Mouse (Mus musculus): ENCODE data around the gene Slc18a3. TPM values are rescaled to one million over a fixed set of nuclear protein-coding genes. Genes with fewer than 3 reads are reported as not detected.

Slc18a3 gene
- polyA plus RNA-seq (2015; fragmentation: Nextera tagmentation; extraction: Ambion mirVana), result 0.14 TPM in 1 of 2 replicates, not detected in the other

DNA sequence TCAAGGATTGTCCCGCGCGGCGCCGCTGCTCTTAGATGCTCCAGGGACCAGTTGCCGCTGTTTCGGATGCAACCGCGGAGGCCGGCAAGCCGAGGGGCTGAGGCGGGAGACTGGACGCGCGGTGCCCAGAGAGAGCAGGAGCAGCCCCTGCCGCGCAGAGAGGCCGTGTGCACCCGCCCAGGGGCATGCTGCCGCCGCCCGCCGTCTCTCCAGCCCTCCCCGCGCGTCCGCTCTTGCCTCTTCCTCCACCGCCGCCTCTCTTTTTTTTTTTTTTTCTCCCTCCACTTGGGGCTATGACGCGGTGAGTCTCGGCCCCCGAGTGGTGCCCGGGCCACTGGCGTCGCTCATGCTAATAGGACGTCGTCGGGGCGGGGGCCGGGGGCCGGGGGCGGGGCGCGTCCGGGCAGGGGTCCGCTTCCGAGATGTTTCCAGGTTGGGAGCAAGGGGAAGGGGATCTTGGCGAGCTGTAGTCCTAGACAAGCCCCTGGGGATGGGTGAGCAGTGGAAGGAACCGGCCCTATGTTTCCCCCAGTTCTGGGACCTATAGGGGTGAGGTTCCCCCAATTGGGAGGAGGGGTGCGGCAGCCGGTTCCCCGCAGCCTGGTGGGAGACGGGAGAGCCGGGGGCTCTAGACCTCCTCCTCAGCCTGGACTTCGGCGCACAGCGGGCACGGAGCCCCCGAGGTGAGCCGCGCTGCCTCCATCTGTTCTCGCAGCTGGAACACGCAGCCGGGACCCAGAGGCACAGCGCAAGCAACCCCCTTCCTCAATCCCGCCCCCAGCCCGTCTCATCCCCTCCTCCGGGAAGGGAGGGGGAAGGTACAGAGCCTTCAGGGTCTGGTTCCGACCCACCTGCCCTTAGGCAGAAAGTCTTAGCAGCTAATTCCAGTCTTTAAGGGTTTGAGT is at the start of gene Slc18a3:
Slc18a3 (minus strand) TSS at position 250 of the 905 bp plus-strand sequence.
- ATAC-seq (ENCODE audit: insufficient number of reproducible peaks, low FRiP score, low TSS enrichment, low read depth), result no peak
- H3K27me3 ChIP-seq, result peaks cover 93% of the 10 kb centered on the region
- no peaks in the 10 kb centered on the region for H3K36me3 ChIP-seq
- no peak within 1 kb of the TSS for H3K27ac ChIP-seq
- H3K4me2 ChIP-seq, result peak within 1 kb of the TSS; percentile 73
- H3K9me3 ChIP-seq, result no peaks in the 10 kb centered on the region
- under 1% methylated on average over 64 of the region's 70 CpGs for WGBS
- peak within 1 kb of the TSS; percentile 36 for H3K4me3 ChIP-seq
- no peak within 1 kb of the TSS for H3K9ac ChIP-seq
- peaks cover 33% of the 10 kb centered on the region for H3K4me1 ChIP-seq

- ATAC-seq (ENCODE audit: insufficient number of reproducible peaks, low FRiP score, low TSS enrichment, low read depth), result peak; percentile 91
- H3K4me3 ChIP-seq, result peak within 1 kb of the TSS; percentile 67
- WGBS, result under 1% methylated on average over 61 of the region's 62 CpGs
These were observed 48.8 kb upstream of the Slc18a3 start, which contains the start of gene Ercc6 for GRCm38 (mm10) chr14:32513336-32514032. Gene Ercc6, plus strand, starts transcription at chr14:32513521.

DNA sequence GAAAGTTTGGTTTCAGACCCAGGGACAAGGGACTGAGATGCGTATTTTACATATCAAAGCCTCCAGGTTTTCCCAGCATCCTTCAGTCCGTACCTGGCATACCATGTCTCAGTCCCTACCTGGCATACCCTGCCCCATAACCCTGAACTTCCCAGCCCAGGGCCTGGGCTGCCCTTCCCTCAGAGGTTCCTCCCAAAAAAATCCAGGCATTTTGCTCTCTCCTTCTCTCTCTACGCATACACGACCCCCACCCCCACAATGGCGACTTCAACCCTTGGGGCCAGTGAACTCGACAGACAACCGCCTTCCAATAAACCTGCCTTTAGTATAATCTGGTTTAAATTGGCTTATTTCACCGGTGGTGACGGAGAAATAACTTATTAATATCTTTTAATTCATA is 48.3 kb upstream of the Slc18a3 start:
- H3K9me3 ChIP-seq, result no peaks in the 10 kb centered on the region
- H3K9ac ChIP-seq, result no peak overlapping the region
- peak overlapping the region; percentile 80 for H3K4me2 ChIP-seq
- H3K27ac ChIP-seq, result 0 out of 2 replicates have a peak overlapping the region, but pooled peaks have one; percentile 79
- H3K4me3 ChIP-seq, result peak overlapping the region; percentile 67
- peaks cover 14% of the 10 kb centered on the region for H3K36me3 ChIP-seq
- WGBS, result 37% methylated on average over 9 of the region's 9 CpGs
- H3K4me1 ChIP-seq, result peaks cover 18% of the 10 kb centered on the region
- no peak for ATAC-seq (ENCODE audit: insufficient number of reproducible peaks, low FRiP score, low TSS enrichment, low read depth)
- no peaks in the 10 kb centered on the region for H3K27me3 ChIP-seq

More at GRCm38 (mm10) chr14:32513336-32514032, 48.8 kb upstream of the Slc18a3 start, which contains the start of gene Ercc6:
- no peaks in the 10 kb centered on the region for H3K27me3 ChIP-seq
- H3K9ac ChIP-seq, result peak within 1 kb of the TSS; percentile 58
- peaks cover 17% of the 10 kb centered on the region for H3K36me3 ChIP-seq
- H3K9me3 ChIP-seq, result no peaks in the 10 kb centered on the region
- H3K4me1 ChIP-seq, result peaks cover 18% of the 10 kb centered on the region
- H3K27ac ChIP-seq, result peak within 1 kb of the TSS; percentile 79
- H3K4me2 ChIP-seq, result peak within 1 kb of the TSS; percentile 80

DNA sequence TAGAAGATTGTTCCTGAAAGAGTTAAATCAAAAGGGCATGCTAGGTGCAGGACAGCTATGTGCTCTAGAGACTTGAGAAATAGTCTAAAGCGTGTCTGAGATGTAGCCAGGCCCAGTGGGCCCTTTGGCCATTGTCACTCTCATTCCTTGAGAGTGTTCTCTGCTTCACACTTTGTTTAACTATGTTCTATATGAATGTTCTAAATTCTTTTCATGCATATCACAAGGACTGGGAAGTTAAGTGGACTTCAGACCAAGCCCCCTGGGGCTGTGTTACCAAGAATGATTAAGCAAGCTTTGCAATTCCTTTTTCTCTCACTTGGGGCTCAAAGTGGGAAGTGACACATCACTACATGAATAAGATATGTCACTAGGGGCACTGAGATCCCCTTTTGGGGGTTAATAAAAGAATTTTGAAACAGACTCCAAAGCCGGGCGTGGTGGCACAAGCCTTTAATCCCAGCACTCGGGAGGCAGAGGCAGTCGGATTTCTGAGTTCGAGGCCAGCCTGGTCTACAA is 44.9 kb upstream of the Slc18a3 start:
- Histone ChIP-seq H3K27me3 (no peaks in the 10 kb centered on the region), H3K4me3 (no peak overlapping the region), H3K4me2 (no peak overlapping the region), H3K9ac (no peak overlapping the region), H3K27ac (no peak overlapping the region), H3K36me3 (no peaks in the 10 kb centered on the region), H3K9me3 (no peaks in the 10 kb centered on the region), H3K4me1 (peaks cover 13% of the 10 kb centered on the region)
- 82% methylated on average over 6 of the region's 6 CpGs for WGBS
- ATAC-seq (ENCODE audit: insufficient number of reproducible peaks, low FRiP score, low TSS enrichment, low read depth), result no peak

DNA sequence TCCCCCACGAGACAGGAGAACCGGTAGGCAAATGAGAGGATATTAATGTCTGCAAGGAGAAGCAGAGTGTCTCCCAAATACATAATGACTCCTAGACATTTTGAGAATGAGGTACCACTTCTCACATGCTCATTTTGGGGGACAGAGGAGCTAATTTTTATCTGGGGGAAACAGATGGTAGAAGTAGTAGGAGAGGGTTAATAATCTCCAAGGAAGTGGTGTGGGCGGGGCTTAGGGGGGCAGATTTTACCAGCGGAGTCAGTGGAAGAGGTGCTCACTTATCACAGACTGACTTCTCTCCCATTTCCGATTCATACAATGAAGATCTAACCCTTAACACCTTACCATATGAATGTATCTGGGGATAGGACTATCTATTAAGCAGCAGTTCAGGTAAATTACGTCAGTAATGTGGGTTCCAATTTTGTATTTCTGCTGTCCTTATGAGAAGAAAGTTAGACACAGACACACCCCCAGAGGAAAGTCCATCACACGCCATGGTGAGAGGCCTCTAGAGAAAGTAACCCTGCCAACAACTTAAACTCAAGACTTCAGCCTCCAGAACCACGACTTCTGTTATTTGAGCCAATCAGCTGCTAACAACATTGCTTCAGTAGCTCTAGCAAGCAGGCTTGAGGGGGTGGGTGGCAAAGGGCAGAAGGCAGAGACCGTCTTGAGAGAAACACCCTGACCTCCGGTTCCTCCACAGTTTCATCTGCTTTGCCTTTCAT is 43.6 kb upstream of the Slc18a3 start:
- Histone ChIP-seq H3K27ac (no peak overlapping the region), H3K4me3 (no peak overlapping the region), H3K9ac (no peak overlapping the region), H3K27me3 (no peaks in the 10 kb centered on the region), H3K9me3 (no peaks in the 10 kb centered on the region), H3K4me1 (peaks cover 5% of the 10 kb centered on the region), H3K4me2 (no peak overlapping the region), H3K36me3 (no peaks in the 10 kb centered on the region)
- 60% methylated on average over 10 of the region's 10 CpGs for WGBS
- ATAC-seq (ENCODE audit: insufficient number of reproducible peaks, low FRiP score, low TSS enrichment, low read depth), result no peak

DNA sequence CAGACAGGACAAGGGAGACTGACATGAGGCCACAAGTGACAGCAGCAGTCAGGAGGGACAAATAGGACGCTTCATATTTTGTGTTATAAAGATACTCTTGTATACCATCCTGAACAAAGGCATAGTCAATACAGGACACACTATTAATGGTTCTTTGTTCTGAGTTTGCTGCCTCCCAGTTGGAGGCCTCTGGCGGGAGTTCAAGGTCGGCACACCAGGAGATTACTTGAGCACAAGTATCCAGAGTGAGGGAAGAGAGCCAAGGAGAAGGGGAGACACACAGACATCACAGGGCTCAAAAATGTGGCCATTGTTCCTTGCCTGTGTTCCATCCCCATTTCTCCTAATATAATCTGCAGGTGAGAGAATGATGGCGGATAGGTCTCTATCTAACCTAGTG is 42.6 kb upstream of the Slc18a3 start:
- no peaks in the 10 kb centered on the region for H3K36me3 ChIP-seq
- no peak for ATAC-seq (ENCODE audit: insufficient number of reproducible peaks, low FRiP score, low TSS enrichment, low read depth)
- 78% methylated on average over 4 of the region's 4 CpGs for WGBS

DNA sequence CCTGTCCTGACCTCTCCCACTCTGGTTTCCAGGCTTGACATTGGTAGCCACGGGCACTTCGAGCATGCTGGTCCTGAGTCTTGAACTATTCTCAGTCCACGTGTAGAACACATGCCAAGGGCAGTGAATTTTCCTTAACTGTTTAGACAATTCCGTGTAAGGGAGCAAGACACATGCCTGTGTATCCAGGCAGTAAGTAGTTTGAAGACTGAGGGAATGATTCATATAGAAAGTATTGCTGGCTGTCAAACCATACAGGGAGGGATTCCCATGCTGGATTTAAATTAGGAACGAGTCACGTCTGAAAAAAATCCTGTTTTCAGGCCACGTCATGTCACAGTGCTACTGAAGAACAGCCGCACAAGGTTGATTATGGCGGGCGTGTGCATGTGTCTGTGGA is 41.7 kb upstream of the Slc18a3 start:
- H3K36me3 ChIP-seq, result no peaks in the 10 kb centered on the region
- H3K27ac ChIP-seq, result no peak overlapping the region
- no peaks in the 10 kb centered on the region for H3K27me3 ChIP-seq
- H3K9me3 ChIP-seq, result no peaks in the 10 kb centered on the region
- ATAC-seq (ENCODE audit: insufficient number of reproducible peaks, low FRiP score, low TSS enrichment, low read depth), result no peak
- H3K4me1 ChIP-seq, result no peaks in the 10 kb centered on the region
- no peak overlapping the region for H3K4me2 ChIP-seq
- no peak overlapping the region for H3K4me3 ChIP-seq
- WGBS, result 76% methylated on average over 10 of the region's 10 CpGs
- no peak overlapping the region for H3K9ac ChIP-seq

More for the DNA sequence above, 42.6 kb upstream of the Slc18a3 start:
- Histone ChIP-seq H3K9ac (no peak overlapping the region), H3K4me3 (no peak overlapping the region), H3K27me3 (no peaks in the 10 kb centered on the region), H3K4me2 (no peak overlapping the region), H3K9me3 (no peaks in the 10 kb centered on the region), H3K4me1 (no peaks in the 10 kb centered on the region), H3K27ac (no peak overlapping the region)

DNA sequence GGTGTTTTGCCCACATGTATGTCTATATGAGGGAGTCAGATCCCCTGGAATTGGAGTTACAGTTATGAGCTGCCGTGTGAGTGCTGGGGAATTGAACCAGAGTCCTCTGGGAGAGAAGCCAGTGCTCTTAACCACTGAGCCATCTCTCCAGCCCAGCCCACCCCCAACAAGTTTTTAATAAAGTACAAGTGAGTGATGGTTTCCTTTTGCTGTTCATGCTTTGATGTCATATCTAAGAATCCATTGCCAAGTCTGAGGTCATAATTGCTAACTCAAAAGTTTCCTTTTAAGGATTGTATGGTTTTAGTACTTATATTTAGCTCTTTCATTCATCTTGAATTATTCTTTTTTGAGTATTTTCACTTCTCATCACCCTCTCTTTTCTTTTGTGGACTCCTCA is 39.2 kb upstream of the Slc18a3 start:
- Histone ChIP-seq H3K4me2 (no peak overlapping the region), H3K36me3 (no peaks in the 10 kb centered on the region), H3K27me3 (no peaks in the 10 kb centered on the region), H3K9ac (no peak overlapping the region), H3K9me3 (no peaks in the 10 kb centered on the region), H3K4me1 (no peaks in the 10 kb centered on the region), H3K4me3 (no peak overlapping the region), H3K27ac (no peak overlapping the region)
- WGBS, result 68% methylated on average over 1 of the region's 1 CpGs
- ATAC-seq (ENCODE audit: insufficient number of reproducible peaks, low FRiP score, low TSS enrichment, low read depth), result no peak

DNA sequence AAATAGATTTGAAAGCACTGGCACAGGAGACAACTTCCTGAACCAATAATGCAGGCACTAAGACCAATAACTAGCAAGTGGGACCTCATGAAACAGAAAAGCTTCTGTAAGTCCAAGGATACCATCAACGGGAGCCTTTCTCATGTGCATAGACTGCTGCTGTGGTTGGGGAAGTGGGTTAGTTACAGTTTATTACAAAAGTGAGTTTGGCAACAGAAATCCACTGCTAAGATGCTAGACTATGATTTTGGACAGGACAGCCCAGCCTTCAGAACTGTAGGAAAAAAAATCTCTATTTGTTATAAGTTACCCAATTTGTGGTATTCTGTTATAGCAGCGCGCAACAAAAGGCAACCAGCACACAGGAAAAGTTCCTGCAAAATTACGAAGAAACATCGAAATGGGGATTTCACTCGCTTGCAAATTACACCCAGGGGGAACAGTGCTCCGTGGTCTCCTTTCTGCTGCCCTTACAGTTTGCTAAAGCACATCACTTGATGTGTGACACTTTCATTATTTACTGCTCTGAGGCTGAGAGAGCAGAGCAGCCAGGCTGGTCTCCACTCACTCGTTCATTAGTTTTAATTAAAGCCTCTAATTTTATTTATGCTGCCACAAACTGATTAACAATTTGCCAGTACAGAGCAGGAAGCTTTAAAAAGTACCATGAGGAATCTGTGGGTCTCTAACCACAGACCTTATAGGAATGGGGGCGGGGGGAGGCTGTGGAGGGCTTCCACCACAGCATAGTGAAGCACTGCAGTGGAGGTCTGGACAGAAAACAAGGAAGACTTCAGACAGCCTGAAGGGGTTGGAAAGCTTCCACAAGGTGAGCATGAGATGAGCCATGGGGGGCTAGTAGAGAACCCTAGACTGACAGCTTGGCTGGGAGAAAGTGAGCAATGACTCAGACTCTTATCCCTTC is 38.4 kb upstream of the Slc18a3 start:
- Histone ChIP-seq H3K4me1 (no peaks in the 10 kb centered on the region), H3K9me3 (no peaks in the 10 kb centered on the region), H3K27ac (no peak overlapping the region), H3K36me3 (no peaks in the 10 kb centered on the region), H3K27me3 (no peaks in the 10 kb centered on the region), H3K4me3 (no peak overlapping the region), H3K9ac (no peak overlapping the region), H3K4me2 (no peak overlapping the region)
- 53% methylated on average over 9 of the region's 9 CpGs for WGBS
- no peak for ATAC-seq (ENCODE audit: insufficient number of reproducible peaks, low FRiP score, low TSS enrichment, low read depth)

- Histone ChIP-seq H3K9ac (no peak overlapping the region), H3K4me1 (no peaks in the 10 kb centered on the region), H3K4me2 (no peak overlapping the region), H3K4me3 (no peak overlapping the region), H3K27me3 (no peaks in the 10 kb centered on the region), H3K27ac (no peak overlapping the region), H3K9me3 (no peaks in the 10 kb centered on the region), H3K36me3 (no peaks in the 10 kb centered on the region)
- no peak for ATAC-seq (ENCODE audit: insufficient number of reproducible peaks, low FRiP score, low TSS enrichment, low read depth)
- WGBS, result 58% methylated on average over 2 of the region's 2 CpGs
These were observed 36.7 kb upstream of the Slc18a3 start for GRCm38 (mm10) chr14:32501303-32501702.

All from limb, embryonic 15.5 days (tissue).